Mouse (Mus musculus): ENCODE measurements at regions not wholly inside any gene's neighbourhood (a gene's known extent, or its start where the extent isn't known, plus 50 kb on each side); places are given as distances from the start of the nearest gene placed in this dataset.
"Not testable (repeated sequence)": the region's sequence is repeated elsewhere in the genome, so short reads cannot be mapped to it uniquely, and the experiment has no call there.

DNA sequence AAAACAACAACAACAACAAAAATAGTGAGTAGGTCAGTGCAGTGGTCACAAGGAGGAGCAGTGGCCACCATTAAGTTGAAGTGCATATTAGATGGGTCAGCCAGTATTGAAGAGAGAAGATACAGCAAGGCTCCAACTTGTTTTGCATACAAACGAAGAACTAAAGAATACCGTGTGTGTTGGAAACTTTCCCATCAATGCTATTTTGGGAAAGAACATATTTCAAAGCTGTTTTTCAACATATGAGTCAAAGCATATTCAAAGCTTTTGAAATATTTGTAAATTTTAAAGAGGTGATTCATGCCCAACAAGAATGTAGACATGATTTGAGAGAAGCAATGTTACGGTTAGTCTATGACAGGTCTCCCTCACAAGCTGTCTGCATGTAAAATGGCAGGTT, 157.9 kb upstream of the Fer start:
- no peak for DNase-seq (ENCODE audit: low spot score)

DNA sequence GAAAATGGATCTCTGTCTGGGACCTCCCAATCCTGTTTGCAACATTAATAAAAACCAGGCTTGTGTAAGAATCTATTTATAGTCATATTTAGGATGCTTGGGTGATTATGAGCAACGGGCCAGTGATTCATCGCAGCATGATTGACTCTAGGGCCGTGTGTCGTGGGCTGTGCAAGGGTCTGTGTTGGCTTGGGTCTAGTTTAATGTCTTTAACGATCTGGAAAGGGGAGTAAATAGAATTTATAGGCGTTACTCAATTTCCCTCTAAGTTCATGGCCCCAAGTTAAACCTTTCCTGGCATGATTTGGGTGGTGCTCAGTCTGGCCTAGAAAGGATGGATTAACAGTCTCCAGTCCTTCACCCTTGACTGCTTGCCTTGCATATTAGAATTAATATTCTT, 149.9 kb upstream of the Fer start:
- DNase-seq (ENCODE audit: low spot score) = no peak

DNA sequence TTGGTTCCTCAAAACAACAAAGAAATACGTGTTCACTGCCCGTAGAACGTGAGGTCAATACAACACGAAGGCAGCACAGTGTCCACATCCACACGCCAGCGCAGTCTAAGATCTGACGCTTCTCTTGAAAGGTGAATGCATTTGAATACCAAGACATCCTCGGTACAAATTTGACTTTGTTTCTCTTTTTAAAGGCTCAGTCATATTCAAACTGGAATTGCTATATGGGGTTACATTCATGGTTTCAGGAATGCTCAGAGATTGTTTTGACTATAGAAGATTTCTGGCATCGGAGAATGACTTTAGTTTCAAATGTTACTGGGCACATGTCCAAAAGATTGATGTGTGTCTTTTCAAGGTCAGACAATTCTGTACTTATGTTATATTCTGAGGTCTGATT, 147.2 kb upstream of the Fer start:
- no peak for DNase-seq (ENCODE audit: low spot score)

DNA sequence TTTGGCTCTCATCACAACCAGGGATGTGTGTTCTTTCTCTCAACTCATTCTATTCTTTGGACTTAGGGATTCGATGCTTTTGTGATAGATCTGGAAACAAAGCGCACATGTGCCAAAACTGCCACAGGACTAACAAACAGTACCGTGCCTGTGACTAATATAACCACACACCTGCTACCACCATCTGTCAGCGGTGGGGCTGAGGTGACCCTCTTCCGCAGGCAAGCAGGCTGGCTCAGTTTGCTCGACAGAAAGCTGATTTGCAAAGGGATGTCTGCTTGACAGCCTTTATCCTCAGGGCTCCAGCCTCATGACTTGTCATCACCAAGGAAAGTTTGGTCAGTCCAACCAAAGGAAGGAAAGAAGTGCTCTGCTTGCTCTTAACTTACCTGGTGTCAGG, 146.7 kb upstream of the Fer start:
- DNase-seq (ENCODE audit: low spot score) = no peak

DNA sequence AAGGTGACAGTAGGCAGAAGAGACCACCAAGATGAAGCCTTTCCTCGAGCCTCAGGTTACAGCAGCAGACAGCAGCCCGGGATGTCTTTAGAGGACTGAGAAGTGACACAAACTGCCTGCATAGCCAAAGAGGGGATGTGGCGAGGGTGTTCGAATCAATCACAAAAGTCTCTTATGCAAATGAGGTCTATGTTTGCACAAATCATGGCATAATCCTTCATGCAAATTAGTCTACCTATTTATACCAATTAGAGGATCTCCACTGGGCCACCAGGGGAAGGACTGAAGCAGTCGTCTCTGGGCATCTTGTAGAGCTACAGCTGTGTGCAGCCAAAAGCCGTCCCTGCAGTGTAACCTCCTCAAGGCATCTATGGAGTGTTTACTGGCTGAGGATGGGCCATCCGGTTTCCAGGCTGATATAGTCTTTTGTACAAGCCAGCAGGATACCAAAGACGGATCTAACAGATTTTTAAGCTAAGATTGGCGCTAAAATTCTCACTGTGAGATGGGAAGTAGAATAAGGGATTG, 145.7 kb upstream of the Fer start:
- DNase-seq (ENCODE audit: low spot score) = no peak

DNA sequence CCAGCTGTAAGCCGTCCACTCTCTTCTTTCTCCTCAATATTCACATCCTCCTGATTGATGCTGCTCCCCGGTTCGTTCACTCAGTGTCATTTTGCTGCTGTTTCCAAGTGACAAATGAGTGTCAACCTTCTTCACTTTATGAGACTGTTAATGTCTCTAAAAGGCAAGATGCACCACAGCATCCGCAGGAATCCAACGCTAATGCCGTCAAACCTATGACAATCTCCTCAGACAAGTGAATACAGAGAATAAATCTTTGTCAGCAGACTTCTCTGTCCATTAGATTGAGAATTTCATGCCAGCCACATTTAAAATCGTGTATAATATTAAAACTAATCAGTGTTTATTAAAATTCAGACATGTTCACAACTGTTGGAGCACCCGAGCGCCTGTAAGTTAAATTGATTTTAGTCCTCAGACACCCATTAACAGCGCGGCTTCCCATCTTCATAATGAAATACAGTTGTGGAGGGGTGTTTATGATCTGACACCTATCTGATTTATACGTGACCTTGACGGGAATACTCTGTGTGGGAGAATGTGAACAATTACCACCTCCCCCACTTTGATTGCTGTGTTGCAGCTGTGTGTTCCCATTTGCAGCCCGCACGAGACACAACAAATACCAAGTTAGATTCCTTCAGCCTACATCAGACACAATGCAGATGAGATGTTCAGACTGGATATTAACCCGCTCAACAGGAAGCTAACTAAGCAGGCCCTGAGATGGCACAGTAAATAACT, 143.7 kb upstream of the Fer start:
- no peak for DNase-seq (ENCODE audit: low spot score)

DNA sequence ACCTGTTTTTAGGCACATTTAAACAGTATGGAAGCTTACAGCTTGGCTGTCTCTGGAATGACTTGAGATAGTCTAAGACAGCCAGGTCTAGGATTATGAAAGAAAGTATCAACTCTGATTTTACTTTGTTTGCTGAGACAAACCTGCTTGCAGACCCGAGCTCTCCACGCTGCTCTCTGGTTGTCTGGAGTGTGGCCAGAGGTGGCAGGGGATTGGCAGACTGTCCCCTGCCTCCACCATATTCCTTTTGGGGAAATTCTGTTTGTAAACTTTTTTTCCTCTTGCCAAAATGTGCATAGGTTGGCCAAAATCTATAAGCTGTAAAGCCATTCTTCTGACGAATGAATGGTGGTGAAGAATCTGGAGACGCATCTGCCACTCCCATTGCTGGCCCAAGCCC, 143.1 kb upstream of the Fer start:
- no peak for DNase-seq (ENCODE audit: low spot score)

DNA sequence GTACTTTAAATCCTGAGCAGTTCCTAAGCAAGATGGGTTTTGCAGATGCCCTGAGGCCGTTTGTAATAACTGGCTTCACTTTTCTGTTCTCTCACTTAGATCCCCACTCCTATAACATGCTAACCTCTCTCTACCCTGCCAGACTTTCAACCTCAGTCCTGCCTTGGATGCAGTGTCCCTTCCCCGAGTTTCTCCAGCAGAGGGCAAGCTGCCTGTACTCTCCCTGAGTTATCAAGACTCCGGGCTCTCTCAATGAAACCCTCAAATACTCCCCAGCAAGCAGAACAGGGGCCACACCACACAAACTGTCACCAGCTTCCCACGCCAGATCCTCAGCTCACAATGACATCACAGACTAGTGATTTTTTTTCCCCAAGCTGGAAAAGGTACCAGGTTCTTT, 142.0 kb upstream of the Fer start:
- no peak for DNase-seq (ENCODE audit: low spot score)

DNA sequence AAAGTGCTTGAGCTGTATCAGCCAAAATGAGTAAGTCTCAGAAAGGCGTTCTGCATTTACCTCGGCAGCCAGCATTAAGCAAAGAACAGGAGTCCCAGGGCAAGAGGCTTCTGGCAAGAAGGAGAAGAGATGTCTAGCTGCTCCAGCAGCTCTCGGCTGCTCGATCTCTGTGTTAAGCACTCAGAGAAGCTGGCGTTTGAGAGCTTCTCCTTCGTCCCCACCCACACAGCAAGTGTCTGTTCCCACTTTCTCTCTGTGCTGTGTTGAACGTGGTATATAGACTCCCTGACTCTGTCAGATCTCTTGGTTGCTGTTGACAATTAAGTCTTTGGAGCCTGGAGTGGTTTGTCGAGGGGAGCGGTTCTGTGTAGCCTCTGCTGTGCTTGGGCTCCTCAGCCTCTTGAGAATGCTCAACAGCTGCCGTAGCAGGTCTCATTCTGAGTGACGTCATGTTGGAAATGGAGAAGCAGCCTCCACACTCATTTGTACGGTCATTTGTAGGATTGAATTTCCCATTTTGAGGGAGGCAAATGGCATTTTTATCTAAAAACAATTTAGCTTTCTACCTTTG, 140.3 kb upstream of the Fer start:
- DNase-seq (ENCODE audit: low spot score) = no peak

DNA sequence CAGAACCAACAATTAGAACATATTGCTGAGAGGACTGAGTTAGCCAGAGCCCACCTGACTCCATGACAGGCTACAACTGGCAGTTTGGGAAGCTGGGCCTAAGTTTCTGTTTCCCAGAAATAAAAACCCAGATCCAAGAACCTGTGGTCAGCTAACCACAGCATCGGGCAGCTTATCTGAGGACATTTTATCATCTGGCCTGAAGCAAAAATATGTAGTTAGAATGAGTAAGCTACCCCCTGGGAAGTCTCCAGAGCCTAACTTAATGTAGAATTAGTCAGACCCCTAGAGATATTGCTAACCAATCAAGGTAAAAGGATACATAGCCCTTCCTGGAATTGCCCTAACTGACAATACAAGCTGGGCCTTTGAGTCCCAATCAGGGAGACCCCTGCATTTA, 124.7 kb upstream of the Fer start:
- DNase-seq (ENCODE audit: low spot score) = no peak

DNA sequence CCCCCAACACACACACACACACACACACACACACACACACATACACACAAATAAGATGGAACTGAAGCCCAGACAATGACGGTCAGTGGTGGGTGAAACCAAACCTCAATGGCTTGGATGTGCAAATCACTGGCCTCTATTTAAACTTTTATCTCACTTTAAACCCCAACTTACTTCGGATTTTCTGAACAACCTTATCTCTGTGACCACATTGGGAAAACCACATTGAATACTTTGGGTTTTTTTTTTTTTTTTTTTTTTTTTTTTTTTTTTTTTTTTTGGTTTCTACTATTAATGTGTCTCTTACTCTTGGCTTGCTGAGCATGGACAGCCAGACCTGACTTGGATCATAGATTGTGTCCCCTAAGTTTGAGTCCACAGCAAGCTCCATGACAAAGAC, 123.2 kb upstream of the Fer start:
- DNase-seq (ENCODE audit: low spot score) = no peak

DNA sequence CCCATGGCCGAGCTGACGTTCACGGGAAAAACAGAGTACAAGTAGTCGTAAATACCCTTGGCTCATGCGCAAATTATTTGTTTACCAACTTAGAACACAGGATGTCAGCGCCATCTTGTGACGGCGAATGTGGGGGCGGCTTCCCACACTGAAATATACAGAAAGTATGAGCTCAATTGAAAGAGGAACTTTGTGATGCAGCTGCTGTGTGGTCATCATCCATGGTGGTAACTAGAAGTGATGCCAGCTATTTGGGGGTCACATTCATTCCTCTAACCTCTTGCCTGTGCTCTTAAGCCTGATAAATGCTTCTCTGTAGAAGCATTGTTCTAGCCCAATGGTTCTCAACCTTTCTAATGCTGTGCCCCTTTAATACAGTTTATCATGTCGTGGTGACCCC, 113.6 kb upstream of the Fer start:
- not testable (repeated sequence) for DNase-seq (ENCODE audit: low spot score)

DNA sequence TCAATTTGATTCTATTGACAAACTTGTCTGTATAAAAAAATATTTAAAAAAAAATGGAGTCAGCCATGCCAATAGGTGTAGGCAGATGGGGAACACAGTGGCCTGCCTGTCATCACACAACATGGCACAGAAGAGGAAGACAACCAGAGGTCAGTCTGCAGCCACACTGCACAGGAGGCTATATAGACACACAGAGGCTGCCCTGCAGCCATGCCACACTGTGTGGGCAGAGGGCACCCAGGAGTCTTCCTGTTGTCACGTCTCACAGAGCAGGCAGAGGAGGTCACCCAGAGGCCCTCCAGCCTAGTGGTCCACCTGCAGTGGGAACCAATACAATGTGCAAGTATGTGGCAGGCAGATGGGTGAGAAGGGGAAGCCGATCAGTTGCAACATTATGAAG, 108.5 kb upstream of the Fer start:
- DNase-seq (ENCODE audit: low spot score) = no peak

DNA sequence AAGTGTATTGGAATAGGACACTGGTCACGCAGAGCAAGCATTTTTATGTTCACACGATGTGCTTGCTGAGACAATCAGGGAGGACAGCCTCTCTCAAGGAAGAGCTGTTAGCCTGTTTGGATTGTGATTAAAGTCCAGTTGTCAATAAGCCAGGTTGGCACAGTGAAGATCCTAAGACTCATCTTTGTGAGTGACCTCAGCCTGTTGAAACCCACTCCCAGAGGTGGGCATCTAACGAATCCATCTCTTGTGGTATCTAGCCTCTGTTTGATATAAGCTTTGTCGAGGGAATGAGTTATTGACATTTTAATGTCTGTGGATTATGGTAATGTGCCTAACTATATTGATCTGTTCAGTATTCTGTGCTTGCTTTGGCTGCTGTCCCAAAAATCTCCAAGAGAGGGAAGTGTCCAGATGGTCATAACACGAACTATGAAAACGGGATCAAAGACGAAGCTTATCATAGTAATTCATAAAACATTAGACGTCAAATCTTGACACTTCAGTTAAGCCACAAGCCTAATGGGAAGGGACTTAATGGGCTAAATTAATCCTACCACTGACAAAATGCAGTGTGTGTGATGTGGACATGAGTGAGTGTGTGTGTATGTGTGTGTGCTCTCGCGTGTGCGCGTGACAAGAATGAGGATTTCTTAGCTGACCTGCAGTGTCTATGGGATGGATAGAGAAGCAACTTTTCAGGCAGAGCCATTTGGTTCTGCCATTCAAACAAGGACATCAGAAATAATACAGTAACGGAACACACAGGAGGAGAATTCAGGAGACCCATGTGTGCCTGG, 104.8 kb upstream of the Fer start:
- no peak for DNase-seq (ENCODE audit: low spot score)

DNA sequence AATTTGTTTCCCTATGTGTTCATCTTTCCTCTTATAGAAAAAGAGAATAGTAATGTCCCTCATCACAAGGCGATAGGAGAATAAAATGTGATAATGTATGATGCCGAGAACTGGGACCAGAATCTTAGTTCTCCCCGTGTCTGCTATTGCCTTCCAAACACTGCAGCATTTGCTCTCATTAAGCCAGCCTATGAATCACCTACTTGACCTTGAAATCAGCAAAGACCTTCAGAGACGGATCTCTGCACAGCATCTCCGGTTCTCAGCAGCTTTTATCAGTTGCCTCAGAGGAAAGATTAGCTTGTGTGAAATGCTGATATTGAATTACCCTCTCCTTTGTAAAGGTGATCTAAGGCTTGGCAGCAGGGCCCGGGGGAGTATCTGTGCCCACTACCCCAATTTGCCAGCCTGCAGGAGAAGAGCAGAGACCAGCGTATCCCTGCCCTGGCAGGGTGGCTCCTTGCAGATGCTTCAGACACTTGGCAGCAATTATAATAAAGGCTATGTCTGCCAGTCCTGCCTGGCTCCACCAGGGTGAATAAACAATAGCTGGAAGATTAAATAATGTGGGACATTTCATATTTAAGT, 104.0 kb upstream of the Fer start:
- DNase-seq (ENCODE audit: low spot score) = no peak

DNA sequence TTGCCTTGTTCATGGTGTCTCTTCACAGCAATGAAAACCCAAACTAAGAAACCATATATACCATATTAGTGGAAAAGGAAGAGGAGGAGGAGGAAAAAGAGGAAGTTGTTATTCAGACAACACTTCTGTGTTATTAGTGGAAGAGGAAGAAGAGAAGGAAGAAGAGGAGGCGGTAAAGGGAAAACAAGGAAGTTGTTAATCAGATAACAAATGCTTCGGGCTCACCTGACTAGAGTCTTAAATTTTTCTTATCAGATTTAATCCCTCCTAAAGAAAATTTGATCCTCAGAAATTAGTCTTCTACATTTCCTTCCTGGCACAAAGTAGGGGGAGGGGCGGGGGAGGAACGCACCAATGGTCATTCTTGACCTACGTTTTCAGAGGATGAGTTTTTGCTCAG, 101.8 kb upstream of the Fer start:
- no peak for DNase-seq (ENCODE audit: low spot score)

DNA sequence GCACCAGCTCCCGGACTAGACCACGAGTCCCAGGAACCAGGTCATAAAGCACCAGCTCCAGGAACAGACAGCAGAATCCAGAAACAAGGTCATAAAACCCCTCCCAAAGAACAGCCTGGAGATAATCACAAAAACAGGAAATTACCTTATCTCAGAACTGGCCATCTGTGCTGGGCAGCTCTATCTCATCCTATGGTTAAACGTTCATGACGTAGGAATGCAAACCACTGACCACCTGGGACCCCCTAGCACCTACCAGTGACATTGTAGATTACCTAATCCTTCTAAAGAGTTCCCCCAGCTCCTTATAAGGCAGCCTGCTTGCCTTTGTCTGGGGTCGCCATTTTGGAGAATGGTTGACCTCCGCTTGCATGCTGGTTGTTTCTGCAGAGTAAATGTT, 91.8 kb upstream of the Fer start:
- DNase-seq (ENCODE audit: low spot score) = no peak

DNA sequence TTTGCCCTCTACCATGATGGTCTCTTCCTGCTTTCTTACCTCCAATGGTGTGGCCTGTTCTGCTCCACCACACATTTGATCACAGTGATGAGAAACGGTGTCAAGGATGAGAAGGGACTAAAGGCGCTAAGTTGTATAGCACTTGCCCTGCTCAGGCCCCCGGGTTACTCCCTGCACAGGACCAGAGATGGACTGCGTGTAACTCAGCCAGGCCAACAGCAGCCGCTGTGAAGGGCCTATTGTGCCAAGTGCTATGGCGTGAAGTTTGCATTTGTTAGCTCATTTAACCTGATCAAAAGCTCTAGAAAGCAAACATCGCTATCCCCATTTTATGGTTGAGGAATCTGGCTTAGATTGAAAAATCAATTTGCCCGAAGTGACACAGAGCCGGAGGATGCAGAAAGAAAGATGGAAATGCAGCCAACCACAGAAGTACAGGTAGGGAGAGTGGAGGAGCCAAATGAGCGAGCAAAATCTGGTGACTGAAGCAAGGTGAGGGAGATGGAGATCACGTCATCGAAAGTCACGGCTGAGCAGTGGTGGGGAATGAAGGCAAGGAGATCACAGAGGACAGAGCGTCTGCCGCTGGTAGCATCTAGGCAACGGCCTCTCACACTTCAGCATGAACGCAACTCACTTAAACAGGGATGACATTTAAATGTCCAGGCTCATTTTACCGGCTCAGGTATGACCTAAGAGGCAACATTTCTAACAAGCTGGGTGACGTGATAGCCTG, 78.3 kb upstream of the Fer start:
- no peak for DNase-seq (ENCODE audit: low spot score)

DNA sequence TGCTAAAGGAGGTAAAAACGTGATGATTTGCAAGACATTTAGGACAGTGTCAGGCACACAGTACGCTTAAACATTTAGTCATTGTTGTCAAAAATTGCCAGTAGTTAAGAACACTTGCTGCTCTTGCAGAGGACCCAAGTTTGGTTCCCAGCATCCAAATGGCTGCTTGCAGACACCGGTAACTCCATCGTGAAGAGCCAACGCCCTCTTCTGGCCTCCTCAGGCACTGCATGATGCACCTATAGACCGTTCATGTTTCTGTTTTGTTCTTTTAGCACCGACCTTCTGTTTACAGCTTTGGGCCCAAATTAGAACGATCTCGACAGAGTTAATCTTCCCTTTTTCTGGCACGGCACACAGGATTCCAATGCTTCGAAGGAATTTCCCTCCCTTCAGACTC, 76.4 kb upstream of the Fer start:
- DNase-seq (ENCODE audit: low spot score) = no peak

DNA sequence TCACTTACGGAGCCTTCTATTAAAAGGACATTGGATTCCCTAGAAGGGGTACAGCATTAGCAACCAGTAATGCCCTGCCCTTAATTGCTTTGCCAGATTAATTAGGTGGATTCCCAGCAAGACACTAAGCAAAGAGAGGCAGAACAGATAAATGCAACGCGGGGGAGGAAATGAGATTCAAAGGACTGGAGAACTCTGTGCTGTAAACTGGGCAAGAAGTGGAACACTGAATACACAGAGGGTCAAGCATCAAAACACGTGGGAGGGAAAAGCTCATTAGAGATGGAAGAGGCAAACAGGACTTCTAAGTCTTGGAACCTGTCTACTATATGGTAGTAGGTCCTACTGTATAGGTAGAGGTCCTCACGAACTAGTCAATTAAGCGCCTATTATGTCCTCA, 68.5 kb upstream of the Fer start:
- DNase-seq (ENCODE audit: low spot score) = no peak

DNA sequence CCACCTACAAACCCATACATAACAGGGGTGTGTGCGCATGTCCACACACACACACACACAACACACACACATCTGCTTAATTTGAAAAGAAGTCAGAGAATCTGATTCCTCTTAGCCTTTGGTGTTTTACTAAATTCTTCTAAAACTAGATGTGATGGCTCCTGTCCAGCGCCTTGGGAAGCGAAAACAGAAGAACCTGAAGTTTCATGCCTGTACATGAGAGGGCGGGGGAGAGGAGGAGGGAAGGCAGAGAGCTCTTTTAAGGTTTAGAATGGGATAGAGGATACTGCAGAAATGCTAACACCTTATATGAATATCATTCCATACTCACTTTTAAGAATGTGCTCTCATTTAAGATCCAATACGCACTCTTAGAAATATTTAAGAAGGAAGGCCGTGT, 64.5 kb upstream of the Fer start:
- no peak for DNase-seq (ENCODE audit: low spot score)

DNA sequence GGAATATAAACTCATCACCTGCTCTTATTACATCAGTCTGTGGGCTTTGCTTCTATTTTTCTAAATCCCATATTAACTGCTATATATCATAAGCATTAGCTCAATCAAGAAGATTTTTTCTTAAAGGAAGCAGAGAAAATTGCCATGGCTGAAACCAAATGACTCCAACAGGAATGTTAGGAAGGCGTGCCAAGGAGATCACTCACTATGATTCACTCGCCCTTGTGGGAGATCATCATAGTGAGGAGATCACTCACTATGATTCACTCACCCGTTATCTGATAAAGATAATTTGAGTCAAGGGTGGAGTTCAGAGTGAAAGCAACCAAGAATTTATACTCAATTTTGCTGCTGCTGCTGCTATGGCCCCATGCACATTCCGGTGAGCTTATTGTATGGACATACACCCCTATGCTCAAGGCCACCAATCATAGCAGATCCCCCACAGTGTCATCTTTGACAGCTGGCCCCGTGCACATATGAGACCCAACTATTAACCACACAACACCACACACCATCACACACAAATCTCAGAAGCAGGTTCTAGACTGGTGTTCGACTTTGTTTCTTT, 63.8 kb upstream of the Fer start:
- DNase-seq (ENCODE audit: low spot score) = no peak
